Mouse (Mus musculus) heart, embryonic 14.5 days (tissue): ENCODE data around the gene Rapgef3. TPM values are rescaled to one million over a fixed set of nuclear protein-coding genes. Genes with fewer than 3 reads are reported as not detected.
A peak's percentile ranks its signal among the peaks of the same experiment; 100 is the strongest.

ENCODE experiments used
- ATAC-seq: fragments of 200-750 bp; cut with Nextera tagmentation; 2 replicates; pipeline ENCODE4 v1.8.0; 2017; ENCODE audit warnings: low read depth, moderate TSS enrichment; ENCODE audit not compliant: insufficient number of reproducible peaks, insufficient read depth, low FRiP score
- H3K27ac ChIP-seq, 2 experiments: fragments of 200-500 bp in 1 of 2; fragments of 300-500 bp in 1 of 2; sonication (generic) in 1 of 2; replicated peaks in 1 of 2; 2 replicates each; pipeline ENCODE4 v1.5.1; 2012 to 2014; ENCODE audit warnings: low read depth in 2 of 2, low read length in 2 of 2, control low read depth in 1 of 2, mild to moderate bottlenecking in 1 of 2, mixed read lengths in 1 of 2; ENCODE audit not compliant: control insufficient read depth in 1 of 2, insufficient read depth in 1 of 2
- H3K27me3 ChIP-seq: fragments of 300-500 bp; sonication (generic); 2 replicates; pipeline ENCODE4 v1.6.1; 2014; ENCODE audit warnings: mild to moderate bottlenecking, low read length, control low read depth; ENCODE audit not compliant: control insufficient read depth, insufficient read depth
- H3K36me3 ChIP-seq: fragments of 300-500 bp; sonication (generic); 2 replicates; pipeline ENCODE4 v1.6.1; 2014; ENCODE audit warnings: mild to moderate bottlenecking, control low read depth, low read length, mixed read lengths; ENCODE audit not compliant: control insufficient read depth, insufficient read depth
- H3K4me1 ChIP-seq, 2 experiments: fragments of 200-500 bp in 1 of 2; fragments of 300-500 bp in 1 of 2; sonication (generic) in 1 of 2; 2 replicates each; pipeline ENCODE4 v1.6.1; 2012 to 2014; ENCODE audit warnings: low read length in 2 of 2, control low read depth in 1 of 2, mixed read lengths in 1 of 2; ENCODE audit not compliant: control insufficient read depth in 2 of 2, insufficient read depth in 2 of 2
- H3K4me2 ChIP-seq: fragments of 300-500 bp; sonication (generic); 2 replicates; pipeline ENCODE4 v1.6.1; 2014; ENCODE audit warnings: mild to moderate bottlenecking, low read length
- H3K4me3 ChIP-seq, 2 experiments: fragments of 200-500 bp in 1 of 2; fragments of 300-500 bp in 1 of 2; sonication (generic) in 1 of 2; 2 replicates each; pipeline ENCODE4 v1.5.1; 2012 to 2014; ENCODE audit warnings: low read length in 2 of 2, mild to moderate bottlenecking in 2 of 2, control low read depth in 1 of 2, low read depth in 1 of 2, moderate library complexity in 1 of 2; ENCODE audit not compliant: control insufficient read depth in 1 of 2, insufficient read depth in 1 of 2
- H3K9ac ChIP-seq: fragments of 300-500 bp; sonication (generic); 2 replicates; pipeline ENCODE4 v1.6.1; 2014; ENCODE audit warnings: mild to moderate bottlenecking, low read length
- H3K9me3 ChIP-seq: fragments of 300-500 bp; sonication (generic); 2 replicates; pipeline ENCODE4 v1.6.1; 2016; ENCODE audit warnings: low read length, control low read depth; ENCODE audit not compliant: control insufficient read depth
- WGBS: fragments of 180-500 bp; shearing (Covaris S2); extraction: QIAGEN DNeasy Blood & Tissue Kit; methylation state at CpG from one replicate; pipeline ENCODE4 v1.1.7; 2014; 5-methylcytosine and 5-hydroxymethylcytosine counted together
- polyA plus RNA-seq: library from polyadenylated mRNA; unstranded; fragments of >200 nt; fragmentation: Nextera tagmentation; extraction: Ambion mirVana; gene quantifications from 2 replicates; pipeline ENCODE4 v1.2.1, GENCODE M21; 2014

Gene Rapgef3
- polyA plus RNA-seq, 1 experiment from 2014 or later: 19.2 TPM

DNA sequence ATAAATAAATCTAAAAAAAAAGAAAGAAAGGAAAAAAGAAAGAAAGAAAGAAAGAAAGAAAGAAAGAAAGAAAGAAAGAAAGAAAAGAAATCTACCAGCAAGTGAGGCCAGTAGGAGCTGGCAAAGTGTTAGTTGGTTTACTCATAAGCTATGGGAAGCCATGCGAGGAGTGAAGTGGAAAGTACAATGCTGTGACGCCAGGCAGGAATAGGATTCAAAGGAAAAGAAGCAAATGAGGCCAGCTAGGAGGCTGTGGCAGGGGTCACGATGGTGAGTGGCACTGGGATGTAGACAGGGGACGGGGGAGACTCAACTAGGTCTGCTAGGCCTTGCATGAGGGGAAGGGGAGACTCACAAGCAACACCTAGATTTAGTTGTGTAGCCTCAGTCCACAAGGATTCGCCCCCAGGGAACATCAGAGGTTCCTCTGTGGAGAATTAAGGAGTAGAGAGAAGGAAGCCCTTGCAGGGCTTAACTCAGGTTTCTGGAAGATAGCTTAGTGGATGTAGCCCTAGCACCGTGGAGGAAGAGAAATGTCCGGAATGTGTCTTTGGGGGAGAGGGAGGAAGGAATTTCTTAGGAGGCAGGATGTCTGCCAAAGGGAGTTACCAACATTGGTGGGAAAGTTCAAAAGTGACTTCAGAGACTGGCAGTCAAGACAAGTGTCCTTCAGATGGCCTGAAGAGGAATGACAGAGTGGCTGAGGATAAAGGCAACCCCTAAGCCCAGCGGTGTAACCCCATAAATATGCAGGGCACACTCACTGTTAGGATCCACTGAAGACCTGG is 10.7 kb upstream of the Rapgef3 start, which contains the start of gene Slc48a1:
Gene Slc48a1 (plus strand): TSS at position 210 of the 788 bp plus-strand sequence.
- Histone ChIP-seq H3K27me3 (no peaks in the 10 kb centered on the region), H3K4me2 (no peak within 1 kb of the TSS), H3K27ac (peak within 1 kb of the TSS in 1 of 2 experiments; percentile 41; a peak in 2 of 4 replicates), H3K4me3 (no peak within 1 kb of the TSS), H3K9me3 (no peaks in the 10 kb centered on the region), H3K9ac (no peak within 1 kb of the TSS), H3K4me1 (peaks cover 18 to 35% of the 10 kb centered on the region in 2 experiments), H3K36me3 (no peaks in the 10 kb centered on the region)
- no peak for ATAC-seq
- 52% methylated on average over 8 of the region's 8 CpGs for WGBS

DNA sequence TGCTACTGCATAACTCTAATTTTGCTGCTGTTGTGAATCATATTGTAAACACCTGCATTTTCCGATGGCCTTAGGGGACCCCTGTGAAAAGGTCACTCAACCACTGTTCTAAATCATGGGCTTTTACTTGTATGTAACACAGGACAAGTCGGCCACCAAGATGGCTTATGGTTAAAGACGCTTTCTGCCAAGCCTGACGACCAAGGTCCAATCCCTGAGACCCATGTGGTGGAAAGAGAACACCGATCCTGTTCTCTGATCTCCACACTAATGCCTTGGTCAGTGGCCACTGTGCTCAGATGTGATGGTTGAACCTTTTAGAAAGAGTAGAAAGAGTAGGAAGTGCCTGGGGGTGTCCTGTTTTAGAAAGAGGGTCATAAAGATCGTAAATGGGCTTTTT is 9.1 kb upstream of the Rapgef3 start:
- Histone ChIP-seq H3K9ac (no peak overlapping the region), H3K4me2 (no peak overlapping the region), H3K4me1 (peaks cover 23 to 40% of the 10 kb centered on the region in 2 experiments), H3K4me3 (no peak overlapping the region), H3K9me3 (no peaks in the 10 kb centered on the region), H3K27me3 (no peaks in the 10 kb centered on the region), H3K36me3 (no peaks in the 10 kb centered on the region), H3K27ac (no peak overlapping the region)
- no peak for ATAC-seq
- 87% methylated on average over 6 of the region's 6 CpGs for WGBS

DNA sequence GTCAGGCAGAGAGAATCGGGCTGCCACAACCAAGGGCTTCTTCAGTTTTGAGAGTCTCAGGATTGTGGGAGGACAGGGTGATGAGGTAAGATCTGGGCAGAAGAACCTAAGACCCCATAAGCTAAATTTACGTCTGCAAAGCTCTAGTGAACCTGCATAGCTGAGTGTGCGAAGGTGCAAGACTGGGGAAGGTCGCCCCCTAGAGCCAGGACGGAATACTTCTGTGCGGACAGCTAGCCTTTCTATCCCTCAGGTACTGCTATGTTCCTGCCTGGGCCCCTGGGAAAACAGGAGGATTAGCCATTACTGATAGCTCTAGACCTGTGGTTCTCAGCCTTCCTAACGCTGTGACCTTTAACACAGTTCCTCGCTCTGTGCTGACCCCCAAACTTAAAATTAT is 8.7 kb upstream of the Rapgef3 start:
- Histone ChIP-seq H3K27ac (no peak overlapping the region), H3K36me3 (no peaks in the 10 kb centered on the region), H3K9me3 (no peaks in the 10 kb centered on the region), H3K4me3 (no peak overlapping the region), H3K4me1 (peaks cover 24 to 41% of the 10 kb centered on the region in 2 experiments), H3K4me2 (no peak overlapping the region), H3K27me3 (no peaks in the 10 kb centered on the region), H3K9ac (no peak overlapping the region)
- WGBS: 7% methylated on average over 8 of the region's 8 CpGs
- no peak for ATAC-seq

DNA sequence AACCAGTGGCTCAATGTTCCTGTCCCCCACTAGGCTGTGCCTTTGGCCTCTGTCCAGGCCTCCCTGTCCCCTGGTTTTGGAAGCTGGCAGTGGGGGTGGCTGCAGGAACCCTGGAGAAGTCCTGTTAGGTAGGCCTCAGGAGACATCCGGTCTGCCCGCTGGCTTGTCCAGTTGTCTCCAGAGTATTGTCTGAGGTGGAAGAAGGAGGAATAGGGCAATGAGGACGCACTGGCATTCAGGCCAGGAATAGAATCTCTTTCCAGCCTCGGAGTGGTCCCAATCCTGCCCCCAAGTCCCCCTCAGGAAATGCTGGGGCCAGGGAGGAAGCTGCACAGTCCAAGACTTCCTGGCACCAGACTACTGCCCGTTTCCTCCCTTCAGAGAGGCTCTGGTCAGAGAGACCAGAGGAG is 6.2 kb upstream of the Rapgef3 start:
- H3K4me2 ChIP-seq: peak overlapping the region; percentile 45; the same call in 1 of the 2 replicates
- peak; percentile 45; the same call in 1 of the 2 replicates for ATAC-seq
- 43% methylated on average over 5 of the region's 5 CpGs for WGBS
- H3K9ac ChIP-seq: peak overlapping the region; percentile 17; the same call in 1 of the 2 replicates
- peak overlapping the region; percentile 80 to 90 for H3K27ac ChIP-seq
- peaks cover 29 to 34% of the 10 kb centered on the region in 2 experiments for H3K4me1 ChIP-seq
- H3K9me3 ChIP-seq: no peaks in the 10 kb centered on the region
- H3K27me3 ChIP-seq: no peaks in the 10 kb centered on the region
- H3K36me3 ChIP-seq: no peaks in the 10 kb centered on the region
- no peak overlapping the region for H3K4me3 ChIP-seq

DNA sequence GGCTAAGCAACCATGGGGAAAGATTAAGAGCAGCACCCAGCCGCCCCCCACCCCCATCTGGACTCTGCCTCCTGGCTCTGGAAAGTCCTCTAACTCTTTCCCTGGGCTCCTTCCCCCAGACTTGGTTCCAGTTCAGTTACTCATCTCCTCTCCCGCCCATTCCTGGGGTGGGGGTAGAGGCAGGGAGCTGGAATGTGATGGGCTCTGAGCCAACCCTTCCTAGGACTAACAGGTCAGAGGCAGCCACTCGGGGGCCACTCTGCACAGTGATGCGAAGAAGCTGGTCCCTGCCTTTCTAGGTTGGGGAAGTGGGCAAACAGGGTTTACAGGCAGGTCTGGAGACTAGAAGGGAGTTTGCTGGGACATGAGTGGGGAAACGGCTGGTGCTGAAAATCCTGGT is 5.3 kb upstream of the Rapgef3 start:
- Histone ChIP-seq H3K36me3 (no peaks in the 10 kb centered on the region), H3K27me3 (no peaks in the 10 kb centered on the region), H3K9ac (peak overlapping the region; percentile 54), H3K4me2 (peak overlapping the region; percentile 45), H3K9me3 (no peaks in the 10 kb centered on the region), H3K4me1 (peaks cover 29 to 33% of the 10 kb centered on the region in 2 experiments), H3K27ac (peak overlapping the region; percentile 80 to 90), H3K4me3 (no peak overlapping the region)
- WGBS: 3% methylated on average over 5 of the region's 5 CpGs
- peak; percentile 85 for ATAC-seq

DNA sequence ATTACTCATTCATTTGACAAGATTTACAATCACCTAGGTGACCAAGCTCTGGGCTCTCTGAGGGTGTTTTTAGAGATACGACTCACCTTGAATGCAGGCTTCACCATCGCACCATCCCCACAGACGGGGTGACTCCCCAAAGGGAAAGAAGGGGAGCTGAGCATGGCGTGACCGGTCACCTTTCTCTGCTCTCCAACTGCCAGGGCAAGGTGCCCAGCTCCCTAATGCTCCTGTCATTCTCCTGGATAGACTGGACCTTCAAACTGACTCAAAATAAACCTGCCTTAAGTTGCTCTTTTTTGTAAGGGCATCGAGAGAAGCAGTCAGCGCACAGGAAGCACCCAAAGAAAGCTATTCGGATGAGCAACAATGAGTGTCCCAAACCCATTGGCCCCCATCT is 2.5 kb upstream of the Rapgef3 start:
- peaks cover 39 to 48% of the 10 kb centered on the region in 2 experiments for H3K4me1 ChIP-seq
- no peak for ATAC-seq

DNA sequence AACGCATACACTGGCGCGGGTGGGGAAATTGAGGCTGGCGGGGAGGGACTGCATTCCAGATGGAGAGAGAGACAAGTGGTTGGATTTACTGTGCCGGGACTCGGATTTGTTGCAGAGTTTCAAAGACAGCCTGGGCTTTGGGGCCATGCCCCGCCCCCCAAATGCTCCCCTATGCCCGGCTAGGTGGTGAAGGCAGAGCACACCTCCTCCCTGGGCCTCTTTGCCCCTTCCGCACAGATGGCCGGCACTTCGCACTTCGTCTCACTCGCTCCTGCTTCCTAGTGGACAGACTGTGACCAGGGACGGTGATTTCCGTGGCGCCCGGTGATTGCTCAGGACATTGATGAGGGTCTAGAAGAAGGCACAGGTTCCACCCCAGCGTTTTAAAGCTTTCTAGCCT is 420 bp upstream of the Rapgef3 start:
- Histone ChIP-seq H3K36me3 (no peaks in the 10 kb centered on the region), H3K27me3 (no peaks in the 10 kb centered on the region), H3K4me3 (peak overlapping the region; percentile 50 to 57), H3K27ac (peak overlapping the region; percentile 80 to 82), H3K4me2 (peak overlapping the region; percentile 95), H3K9me3 (no peaks in the 10 kb centered on the region), H3K4me1 (peaks cover 30 to 42% of the 10 kb centered on the region in 2 experiments), H3K9ac (peak overlapping the region; percentile 81)
- peak; percentile 0; the same call in 1 of the 2 replicates for ATAC-seq
- WGBS: 3% methylated on average over 18 of the region's 18 CpGs

More for the DNA sequence above, 2.5 kb upstream of the Rapgef3 start:
- WGBS: 85% methylated on average over 8 of the region's 8 CpGs
- H3K36me3 ChIP-seq: no peaks in the 10 kb centered on the region
- no peak overlapping the region for H3K9ac ChIP-seq
- H3K4me2 ChIP-seq: no peak overlapping the region
- H3K27me3 ChIP-seq: no peaks in the 10 kb centered on the region
- no peaks in the 10 kb centered on the region for H3K9me3 ChIP-seq
- no peak overlapping the region for H3K4me3 ChIP-seq
- no peak overlapping the region for H3K27ac ChIP-seq
